Mouse (Mus musculus) left cerebral cortex, adult 2 months (tissue): Measurements from ENCODE around the gene Tjp3. TPM values are rescaled to one million over a fixed set of nuclear protein-coding genes. Genes with fewer than 3 reads are reported as not detected.

Experiments used
- DNase-seq, 2 experiments: peaks; one replicate each; pipeline ENCODE4 v3.0.0; 2021 to 2022; ENCODE audit warnings: low spot score in 2 of 2, mixed read lengths in 1 of 2; ENCODE audit errors: extremely low spot score in 1 of 2
- H3K27ac ChIP-seq: fragments of 200-600 bp; 2 replicates; pipeline ENCODE4 v1.8.1; 2022
- H3K4me3 ChIP-seq: fragments of 200-600 bp; 2 replicates; pipeline ENCODE4 v1.8.1; 2022
- CTCF ChIP-seq: fragments of 200-600 bp; IDR thresholded peaks from 2 replicates; pipeline ENCODE4 v1.8.1; 2022; ENCODE audit warnings: antibody characterized with exemption, mild to moderate bottlenecking, moderate library complexity
- intact Hi-C: fragments of 180-260 bp; cut with DNase I; formaldehyde crosslinking; loops from one replicate; pipeline ENCODE4 v1.15.1; 2025
- total RNA-seq, 2 experiments: library from RNA; stranded (reverse); gene quantifications; 2 replicates each; pipeline ENCODE4 v1.2.3; 2021

Gene Tjp3
- total RNA-seq, 2 experiments from 2014 or later: 0.26 to 0.45 TPM

DNA sequence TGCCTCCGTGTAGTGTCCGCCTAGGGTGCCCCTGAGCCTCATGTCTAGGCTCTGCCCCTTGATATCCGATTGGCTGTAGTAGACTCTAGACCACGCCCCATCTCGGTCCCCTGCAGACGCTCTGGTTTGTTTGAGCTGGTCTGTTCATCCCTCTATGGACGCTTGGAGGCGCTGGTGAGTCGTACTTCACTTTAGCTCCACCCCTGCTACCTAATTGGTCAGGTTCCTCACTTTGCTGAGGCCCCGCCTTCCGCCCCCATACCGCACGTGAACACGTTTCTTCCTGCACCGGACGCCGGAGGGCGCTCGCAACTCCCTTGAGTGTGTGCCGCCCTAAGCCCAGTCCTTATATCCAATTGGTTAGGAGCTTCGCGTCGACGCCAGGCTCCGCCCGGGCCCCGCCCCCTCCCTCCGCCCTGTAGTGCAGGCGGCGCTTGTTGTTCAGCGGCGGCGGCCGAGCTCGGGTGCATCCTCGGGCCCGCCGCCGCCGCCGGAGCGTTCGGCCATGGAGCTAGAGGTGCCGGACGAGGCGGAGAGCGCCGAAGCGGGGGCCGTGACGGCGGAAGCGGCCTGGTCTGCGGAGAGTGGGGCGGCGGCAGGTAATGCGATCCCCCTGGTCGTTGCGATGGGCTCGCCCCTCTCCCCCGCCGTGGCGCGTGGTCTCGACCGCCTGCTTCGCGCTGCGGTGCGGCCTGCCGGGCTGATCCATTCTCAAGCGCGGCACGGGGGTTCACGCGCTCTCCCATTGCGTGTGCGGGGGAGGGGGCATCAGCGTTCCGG, 1.4 kb upstream of the Tjp3 start, which contains the start of gene Pip5k1c:
TSS of gene Pip5k1c (plus strand) at position 410 of the 780 bp plus-strand sequence.
- TF ChIP-seq CTCF: peak; percentile 85
- Histone ChIP-seq H3K27ac (peak within 1 kb of the TSS; percentile 98), H3K4me3 (peak within 1 kb of the TSS; percentile 96)
- DNase-seq: peak; percentile 99 to 100
- intact Hi-C loops: no loop called here

DNA sequence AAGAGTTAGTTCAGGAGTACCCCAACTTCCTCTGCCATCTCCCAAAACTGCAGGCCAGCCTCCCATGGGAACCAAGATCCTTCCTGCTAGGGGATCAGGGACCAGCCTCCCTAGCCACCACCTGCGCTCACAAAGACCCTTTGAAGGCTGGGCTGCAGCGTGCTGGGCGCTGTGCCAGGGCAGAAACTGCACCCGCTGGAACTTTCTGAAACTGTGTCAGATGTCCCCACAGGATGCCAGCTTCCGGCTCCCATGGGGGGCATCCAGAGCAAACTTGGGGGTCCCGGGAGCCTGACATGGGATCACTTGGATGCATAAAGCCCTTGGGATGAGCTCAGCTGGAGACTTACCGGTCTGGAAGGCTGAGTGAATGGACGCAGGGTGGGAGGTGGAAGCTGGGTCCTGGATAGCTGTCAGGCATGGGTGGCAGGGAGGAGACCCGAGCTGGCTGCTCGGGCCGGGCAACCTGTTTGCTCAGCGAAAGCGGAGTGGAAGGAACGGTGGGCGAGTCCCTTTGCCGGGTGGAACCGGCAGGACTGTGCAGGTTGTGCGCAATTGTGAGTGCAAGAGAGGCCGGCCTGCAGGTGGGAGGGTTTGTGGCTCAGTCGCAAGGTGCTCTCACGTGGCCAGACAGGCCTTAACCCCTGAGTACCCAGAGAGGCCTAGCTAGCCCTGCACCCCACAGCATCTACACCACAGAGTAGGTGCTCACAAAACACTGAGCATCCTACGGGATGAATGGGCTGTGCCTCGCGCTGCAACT, 502 bp downstream of the Tjp3 start:
- intact Hi-C loops: no loop called here
- Histone ChIP-seq H3K27ac (no peak overlapping the region), H3K4me3 (no peak overlapping the region)
- TF ChIP-seq CTCF: no peak
- DNase-seq: no peak

DNA sequence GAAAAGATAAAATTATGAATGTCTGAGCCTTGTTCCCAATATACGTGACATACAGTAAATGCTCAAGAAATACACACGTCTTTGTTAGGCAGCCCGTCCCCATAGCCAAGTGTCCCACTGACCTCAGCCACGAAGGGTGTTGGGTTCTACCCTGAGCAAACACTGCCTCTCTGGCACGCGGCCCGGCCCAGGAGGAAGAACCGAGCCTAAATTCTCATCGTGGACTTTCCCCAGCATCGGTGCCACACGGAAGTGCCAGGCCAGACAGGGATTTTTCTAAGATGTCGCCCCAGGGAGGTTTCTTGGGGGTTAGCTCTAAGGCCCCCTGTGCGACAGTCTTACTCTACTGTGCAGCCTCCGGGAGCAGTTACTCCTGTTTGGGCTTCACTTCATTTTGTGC, 1.6 kb downstream of the Tjp3 start:
- Histone ChIP-seq H3K27ac (no peak overlapping the region), H3K4me3 (no peak overlapping the region)
- no peak for DNase-seq
- intact Hi-C loops: loop anchor here (1.0 to 5.0 kb wide), 6 partner anchors 15 to 161 kb away; partner anchors contain the start of genes Gipc3 and Hmg20b
- no peak for TF ChIP-seq CTCF

DNA sequence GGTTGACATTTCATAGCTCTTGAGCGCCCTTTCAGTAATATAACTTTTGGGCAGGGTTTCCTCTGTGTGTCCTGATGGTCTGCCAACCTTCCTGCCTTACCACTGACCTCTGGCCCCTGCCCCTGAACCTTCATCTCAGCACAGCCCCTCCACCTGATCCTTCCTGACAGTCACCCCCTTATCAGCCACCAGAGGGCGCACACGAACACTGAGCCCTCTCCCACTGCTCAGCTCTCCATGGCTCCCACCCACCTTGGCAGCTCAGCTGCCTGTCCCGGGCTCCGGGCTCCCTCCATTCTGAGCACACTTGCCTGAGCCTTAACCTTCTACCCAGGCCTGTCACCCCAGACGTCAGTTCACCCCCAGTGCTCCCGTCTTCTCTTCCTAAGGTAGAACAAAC, 2.1 kb downstream of the Tjp3 start:
- TF ChIP-seq CTCF: peak; percentile 91
- intact Hi-C loops: loop anchor here (1.0 to 5.0 kb wide), 6 partner anchors 16 to 162 kb away; partner anchors contain the start of genes Gipc3 and Hmg20b
- no peak overlapping the region for H3K4me3 ChIP-seq
- H3K27ac ChIP-seq: no peak overlapping the region
- DNase-seq: peak; percentile 59 to 66

DNA sequence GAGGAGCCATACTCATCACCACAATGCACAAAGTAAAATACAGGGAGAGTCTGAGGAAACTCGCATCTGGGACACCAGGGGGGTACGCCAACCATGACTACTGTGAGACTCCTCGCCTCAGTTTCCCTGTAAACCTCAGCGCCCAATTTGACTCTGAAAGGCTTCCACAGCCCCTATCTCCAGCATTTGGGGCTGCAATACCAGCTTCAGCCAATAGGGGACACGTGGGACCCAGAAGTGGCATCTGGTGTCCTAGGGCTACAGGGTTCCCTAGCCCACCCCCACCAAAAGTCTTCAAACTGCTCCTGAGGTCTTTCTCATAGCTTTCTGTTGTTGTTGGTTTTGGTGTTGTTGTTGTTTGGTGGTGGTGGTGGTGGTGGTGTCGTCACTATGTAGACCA, 2.8 kb downstream of the Tjp3 start:
- no peak overlapping the region for H3K27ac ChIP-seq
- DNase-seq: no peak
- no peak overlapping the region for H3K4me3 ChIP-seq
- intact Hi-C loops: loop anchor here (2.0 to 5.0 kb wide), 5 partner anchors 30 to 162 kb away; partner anchors contain the start of genes Gipc3 and Hmg20b
- TF ChIP-seq CTCF: peak; percentile 74

DNA sequence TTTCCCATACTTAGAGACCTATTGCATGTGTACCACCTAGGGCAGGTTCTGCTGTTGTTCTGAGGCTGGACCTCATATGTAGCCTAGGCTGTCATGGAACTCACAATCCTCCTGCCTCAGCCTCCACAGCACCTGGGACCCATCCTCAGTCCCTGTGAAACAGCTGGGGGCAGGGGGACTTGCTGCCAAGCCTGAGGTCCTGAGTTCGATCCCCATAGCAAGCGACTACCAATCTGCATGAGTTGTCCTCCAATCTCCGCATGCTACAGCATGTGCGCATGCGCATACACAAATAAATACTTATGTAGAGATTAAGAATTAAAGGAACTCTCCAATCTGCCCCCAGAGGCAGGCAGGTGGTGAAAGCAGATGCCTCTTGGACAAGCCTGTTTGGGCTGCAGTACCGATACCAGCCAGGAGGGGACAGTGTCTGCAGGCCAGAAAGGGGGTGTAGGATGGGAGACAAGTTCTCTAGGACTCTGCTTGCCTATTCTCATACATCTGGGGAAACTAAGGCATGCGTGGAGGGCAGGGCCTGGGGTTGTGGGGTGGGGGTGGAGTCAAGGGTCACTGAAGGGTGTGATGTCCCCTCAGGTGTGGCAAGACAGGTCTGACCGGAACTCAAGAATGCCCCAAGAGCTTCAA, 3.7 kb downstream of the Tjp3 start:
- H3K27ac ChIP-seq: no peak overlapping the region
- H3K4me3 ChIP-seq: no peak overlapping the region
- TF ChIP-seq CTCF: peak; percentile 86
- DNase-seq: no peak
- intact Hi-C loops: loop anchor here (2.0 to 5.0 kb wide), 5 partner anchors 31 to 163 kb away; partner anchors contain the start of genes Gipc3 and Hmg20b

DNA sequence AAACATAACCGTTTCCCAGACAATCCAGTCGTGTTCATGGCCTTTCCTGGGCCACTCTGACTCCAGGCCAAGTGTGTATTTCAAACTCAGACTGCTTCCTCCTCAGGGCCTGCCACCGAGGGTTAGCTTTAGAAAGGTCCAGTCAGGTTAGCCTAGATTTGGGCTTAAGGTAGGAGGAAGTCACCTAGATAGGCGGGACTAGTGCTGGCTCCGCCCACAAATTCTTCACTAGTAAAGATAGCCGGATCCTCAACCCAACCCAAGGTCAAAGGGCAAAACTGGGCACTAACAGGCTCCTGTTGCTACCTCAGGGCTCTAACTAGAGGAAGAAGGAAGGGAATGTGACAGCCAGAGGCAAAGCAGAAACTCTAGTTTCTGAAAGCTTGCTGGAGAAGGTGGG, 4.8 kb downstream of the Tjp3 start:
- intact Hi-C loops: loop anchor here (5.0 kb wide), 2 partner anchors 56 to 89 kb away; partner anchors contain the start of gene Gipc3
- TF ChIP-seq CTCF: no peak

DNA sequence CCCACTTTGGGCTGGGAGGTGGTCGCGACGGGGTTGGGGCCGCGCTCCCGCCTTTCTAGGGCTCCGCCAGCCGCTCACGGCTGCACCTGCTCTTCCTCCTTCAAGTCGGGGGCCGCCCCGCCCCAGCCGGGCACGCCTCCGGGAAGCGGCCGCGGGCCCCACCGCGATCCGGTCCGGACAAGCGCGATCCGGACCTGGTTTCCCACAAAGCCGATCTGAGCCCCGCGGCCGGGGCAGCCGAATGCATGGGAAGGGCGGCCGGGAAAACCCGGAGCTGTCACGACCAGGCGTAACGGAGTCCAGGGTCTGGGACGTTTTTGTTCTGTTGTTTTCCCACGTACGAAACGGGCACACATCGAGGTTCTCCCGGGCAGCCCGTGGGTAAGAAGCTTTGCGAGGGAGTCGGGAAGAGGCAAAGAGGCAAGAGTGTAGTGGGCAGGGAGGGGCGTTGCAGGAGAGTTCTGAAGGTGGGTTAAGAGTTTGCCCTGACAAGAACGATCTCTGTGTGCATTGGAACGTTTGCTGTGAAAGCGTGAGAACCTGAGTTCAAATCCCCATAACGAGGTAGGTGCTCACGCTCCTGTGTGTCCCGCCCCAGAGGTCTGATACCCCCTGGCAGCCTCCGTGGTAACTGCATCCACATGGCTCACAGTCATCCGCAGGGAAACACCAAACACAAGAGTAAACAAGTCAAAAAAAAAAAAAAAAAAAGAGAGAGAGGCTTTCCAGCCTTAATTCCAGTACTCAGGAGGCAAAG, 5.5 kb downstream of the Tjp3 start:
- peak; percentile 80 to 88 for DNase-seq
- Histone ChIP-seq H3K27ac (no peak overlapping the region), H3K4me3 (peak overlapping the region; percentile 27)
- no peak; the same call in 1 of the 2 replicates for TF ChIP-seq CTCF
- intact Hi-C loops: loop anchor here (5.0 kb wide), 2 partner anchors 56 to 89 kb away; partner anchors contain the start of gene Gipc3

More for the DNA sequence above, 4.8 kb downstream of the Tjp3 start:
- H3K27ac ChIP-seq: no peak overlapping the region
- no peak for DNase-seq
- H3K4me3 ChIP-seq: no peak overlapping the region

DNA sequence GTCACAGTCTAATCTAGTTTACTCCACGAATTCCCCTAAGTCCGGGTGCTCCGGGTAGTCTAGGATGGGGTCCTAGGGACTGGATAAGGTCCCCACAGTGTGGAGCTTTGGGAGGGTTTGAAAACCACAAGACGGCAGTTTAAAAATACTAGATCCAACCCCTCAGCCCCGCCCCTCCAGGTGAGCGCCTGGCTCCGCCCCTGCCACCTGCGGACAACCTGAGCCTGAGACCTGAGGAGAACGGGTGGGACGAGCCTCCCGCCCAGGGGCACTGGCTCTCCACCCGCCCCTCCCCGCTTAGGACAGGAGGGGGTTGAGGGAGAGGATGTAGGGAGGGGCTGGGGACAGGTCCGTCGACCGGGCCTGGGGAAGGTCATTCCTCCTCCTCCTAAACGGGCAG, 6.7 kb downstream of the Tjp3 start:
- no peak overlapping the region for H3K4me3 ChIP-seq
- DNase-seq: no peak
- no peak overlapping the region for H3K27ac ChIP-seq
- intact Hi-C loops: loop anchor here (5.0 kb wide), 2 partner anchors 58 to 87 kb away; partner anchors contain the start of gene Gipc3
- no peak for TF ChIP-seq CTCF

DNA sequence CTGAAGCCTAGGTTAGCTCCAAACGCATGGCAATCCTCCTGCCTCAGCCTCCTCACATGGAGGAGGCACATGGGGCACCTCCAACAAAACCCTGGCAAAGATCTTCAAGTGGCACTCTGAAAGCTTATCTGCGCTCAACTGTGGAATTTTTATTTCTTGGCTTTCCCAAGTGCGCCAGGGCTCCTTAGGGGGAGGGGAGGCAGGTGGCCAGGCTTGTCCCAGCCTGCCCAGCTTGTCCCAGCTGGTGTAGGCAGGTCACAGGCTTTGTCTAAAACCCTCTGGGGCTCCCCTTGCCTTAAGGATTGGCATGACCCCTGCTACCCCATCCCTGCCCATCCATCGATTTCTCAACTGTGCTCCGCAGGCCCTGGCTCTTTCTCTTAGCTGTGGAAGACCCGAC, 7.2 kb downstream of the Tjp3 start:
- intact Hi-C loops: no loop called here
- no peak for TF ChIP-seq CTCF
- DNase-seq: no peak
- Histone ChIP-seq H3K27ac (no peak overlapping the region), H3K4me3 (no peak overlapping the region)

DNA sequence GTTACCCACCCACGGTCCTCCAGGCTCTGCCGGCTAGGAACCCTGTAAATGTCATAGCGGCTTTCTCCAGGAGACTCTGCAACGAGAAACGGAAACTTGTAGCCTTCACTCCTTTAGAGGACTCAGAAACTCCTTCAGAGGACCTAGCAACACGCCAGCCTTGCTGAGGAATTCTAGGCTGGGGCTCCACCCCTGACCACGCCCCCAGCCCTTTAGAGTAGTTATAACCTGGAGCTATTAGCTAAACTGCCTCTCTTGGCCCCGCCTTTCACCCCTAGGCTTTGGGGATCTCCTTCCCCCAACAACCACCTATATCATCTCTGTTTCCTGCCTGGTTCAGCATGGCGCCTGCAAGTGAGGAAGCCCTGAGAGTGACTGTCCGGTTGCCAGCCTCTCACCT, 11.9 kb downstream of the Tjp3 start:
- no peak for TF ChIP-seq CTCF
- no peak for DNase-seq
- Histone ChIP-seq H3K27ac (no peak overlapping the region), H3K4me3 (no peak overlapping the region)
- intact Hi-C loops: no loop called here
